Mouse (Mus musculus): ENCODE measurements around the gene Lingo2.

- no peak for TF ChIP-seq CTCF (IDR thresholded peaks at IDR 0.05; ENCODE audit: extremely low read depth, insufficient read depth, low read length)
- TF ChIP-seq POLR2A (IDR thresholded peaks at IDR 0.05; ENCODE audit: extremely low read depth, insufficient read depth, low read length): no peak
Measured at GRCm38 (mm10) chr4:36014181-36014580, 937.4 kb downstream of the Lingo2 start.

Data from cortical plate, adult 2 months (tissue).